Mouse (Mus musculus) layer of hippocampus, adult 9-11 months (tissue): ENCODE data around the gene Tcf12.

Source experiments
- DNase-seq: peaks from one replicate; pipeline ENCODE4 v3.0.0; 2022

Tcf12 gene

GRCm38 (mm10) chr9:71895931-71896724 lies 215.5 kb downstream of the Tcf12 start:
- peak; percentile 21 for DNase-seq

DNA sequence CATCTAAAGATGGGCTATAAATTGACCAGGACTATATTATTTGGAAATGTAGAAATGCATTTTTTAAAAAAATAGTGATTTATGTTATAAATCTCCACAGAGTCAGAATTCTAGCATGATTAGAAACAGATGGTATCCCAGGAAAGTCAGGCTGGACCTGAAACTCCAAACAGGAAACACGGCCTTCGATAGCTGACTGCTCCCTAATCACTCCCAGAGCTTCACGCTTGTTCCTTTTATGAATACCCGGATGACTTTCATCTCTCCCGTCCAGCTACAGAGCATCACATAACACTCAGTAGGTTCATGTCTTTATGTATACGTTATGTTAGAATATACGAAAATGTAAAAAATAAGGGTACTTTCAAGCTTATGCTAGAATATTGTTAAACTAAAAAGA lies 216.4 kb downstream of the Tcf12 start:
- no peak for DNase-seq

- no peak for DNase-seq
Measured at GRCm38 (mm10) chr9:71894943-71895286, 216.8 kb downstream of the Tcf12 start.

DNA sequence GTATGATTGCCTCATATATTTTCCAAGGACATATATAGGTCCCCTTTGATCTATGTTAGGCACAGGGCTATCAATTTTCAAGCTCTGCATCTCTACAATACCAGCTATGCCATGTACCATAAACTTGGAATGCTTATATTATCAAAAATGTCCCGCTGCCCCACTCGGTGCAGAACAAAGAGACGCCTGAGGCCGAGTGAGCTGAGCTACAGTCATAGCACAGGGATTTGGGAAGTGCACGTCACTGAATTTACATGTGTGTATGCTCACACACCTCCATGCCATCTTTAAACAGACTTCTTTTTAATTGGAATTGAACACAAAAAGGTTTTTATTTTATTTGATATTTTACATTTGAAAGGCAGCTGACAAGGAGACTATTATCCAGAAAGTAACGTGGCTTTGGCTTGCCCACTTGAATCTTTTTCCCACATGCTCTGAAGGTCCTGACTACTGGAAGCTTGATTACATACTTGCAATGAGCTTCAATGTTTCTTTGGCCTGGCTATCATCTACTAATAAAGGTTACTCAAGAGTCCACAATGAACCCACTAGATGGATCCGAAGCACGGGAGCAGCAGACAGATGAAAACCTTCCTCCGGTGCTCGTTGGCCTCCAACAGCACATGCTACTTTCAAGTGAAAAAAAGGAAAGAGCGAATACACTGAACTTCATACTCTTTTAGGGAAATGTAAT lies 217.3 kb downstream of the Tcf12 start:
- no peak for DNase-seq

DNA sequence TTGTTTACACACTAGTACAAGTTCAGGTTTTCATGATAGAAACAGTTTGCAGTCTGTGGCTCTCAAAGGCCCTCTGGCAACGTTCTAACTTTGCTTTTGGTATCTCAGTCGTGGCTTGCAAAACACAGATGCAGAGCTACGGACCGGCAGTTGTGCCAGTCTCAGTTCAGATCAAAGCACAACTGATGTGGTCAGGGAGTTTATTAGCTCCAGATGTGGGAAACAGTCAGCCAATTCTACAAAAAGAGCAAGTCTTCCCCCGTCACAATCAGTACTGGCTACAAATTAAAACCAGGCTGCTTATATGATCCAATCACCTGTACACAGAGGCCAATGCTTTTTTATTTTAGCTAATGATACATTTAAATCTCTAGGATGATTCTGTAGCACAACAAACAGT lies 223.2 kb downstream of the Tcf12 start:
- DNase-seq, result peak; percentile 9

DNA sequence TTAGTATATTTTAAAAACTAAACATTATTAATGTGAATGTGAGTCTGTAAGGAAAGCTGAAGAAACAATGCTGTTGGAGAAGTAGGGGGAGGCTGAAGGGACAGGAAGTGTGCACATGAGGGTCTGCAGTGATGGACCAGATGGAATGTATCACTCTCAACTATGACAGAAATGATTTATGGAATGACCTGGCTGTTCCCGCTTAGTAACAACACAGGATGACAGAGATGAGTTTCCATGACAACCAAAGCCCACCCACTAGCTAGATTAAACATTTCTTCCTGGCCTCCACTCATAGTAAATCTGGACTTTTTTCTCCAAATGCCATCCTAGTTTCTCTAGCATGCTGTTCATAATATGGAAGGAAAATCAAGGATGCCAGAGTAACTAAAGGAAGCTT lies 231.0 kb downstream of the Tcf12 start:
- DNase-seq, result no peak

- DNase-seq, result no peak
Measured at GRCm38 (mm10) chr9:71879972-71880371, 231.7 kb downstream of the Tcf12 start.

DNA sequence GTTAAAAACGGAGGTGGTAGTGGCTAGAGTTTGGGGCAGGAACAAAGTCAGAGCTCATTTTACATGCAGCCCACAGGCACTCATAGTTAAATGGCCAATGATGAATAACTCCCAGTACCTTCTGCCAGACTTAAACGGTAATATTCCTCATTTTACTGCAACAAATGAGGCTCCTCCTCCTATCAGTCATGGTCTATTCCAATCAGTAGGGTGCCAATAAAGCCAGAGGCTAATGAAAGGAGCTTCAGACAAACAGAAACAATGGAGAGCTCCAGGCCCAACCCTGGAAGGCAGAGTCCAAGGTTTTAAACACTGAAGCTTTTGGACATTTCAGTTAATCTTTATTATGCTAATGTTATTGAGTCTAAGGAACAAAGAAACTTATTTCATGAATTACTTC lies 232.3 kb downstream of the Tcf12 start:
- no peak for DNase-seq

- no peak for DNase-seq
Measured at GRCm38 (mm10) chr9:71877867-71878266, 233.8 kb downstream of the Tcf12 start.

- no peak for DNase-seq
Measured at GRCm38 (mm10) chr9:71874761-71875160, 236.9 kb downstream of the Tcf12 start.

- DNase-seq, result no peak
Measured at GRCm38 (mm10) chr9:71874035-71874572, 237.6 kb downstream of the Tcf12 start.

GRCm38 (mm10) chr9:71863338-71863737 lies 248.3 kb downstream of the Tcf12 start:
- no peak for DNase-seq

- no peak for DNase-seq
Measured at GRCm38 (mm10) chr9:71861629-71862028, 250.0 kb downstream of the Tcf12 start.

DNA sequence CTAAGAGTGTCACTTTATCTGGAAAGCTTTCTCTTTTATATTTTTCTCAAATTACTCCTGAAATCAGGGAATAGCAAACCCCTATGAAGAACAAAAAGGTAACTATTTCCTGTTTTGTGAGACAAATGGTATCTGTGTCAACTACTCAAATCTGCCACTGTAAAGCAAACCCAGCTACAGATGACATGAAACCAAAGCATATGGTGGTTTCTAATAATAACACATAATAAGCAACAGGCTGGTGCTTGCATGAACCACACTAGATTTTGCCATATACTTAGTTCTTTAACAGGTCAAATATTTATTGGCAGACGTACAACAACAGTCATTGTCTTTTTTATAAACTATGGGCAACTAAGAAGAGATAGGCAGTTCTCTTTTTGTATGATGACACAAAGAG lies 253.7 kb downstream of the Tcf12 start:
- no peak for DNase-seq

DNA sequence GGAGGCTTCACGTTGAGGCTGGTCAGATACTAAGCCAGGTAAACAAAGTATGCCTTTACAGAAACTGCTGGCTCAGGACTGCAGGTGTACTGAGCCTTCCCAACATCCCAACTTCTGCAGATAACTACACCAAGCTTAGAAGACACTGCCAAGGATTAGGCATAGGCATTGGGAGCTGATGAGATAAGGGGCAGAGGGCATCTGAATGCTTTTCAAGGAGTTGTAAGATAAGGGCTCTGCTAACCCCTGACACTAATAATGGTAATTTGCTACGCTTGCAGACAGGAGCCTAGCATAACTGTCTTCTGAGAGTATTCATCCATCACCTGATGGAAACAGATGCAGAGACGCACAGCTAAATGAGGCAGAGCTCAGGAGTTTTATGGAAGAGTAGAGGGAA lies 257.8 kb downstream of the Tcf12 start:
- no peak for DNase-seq

DNA sequence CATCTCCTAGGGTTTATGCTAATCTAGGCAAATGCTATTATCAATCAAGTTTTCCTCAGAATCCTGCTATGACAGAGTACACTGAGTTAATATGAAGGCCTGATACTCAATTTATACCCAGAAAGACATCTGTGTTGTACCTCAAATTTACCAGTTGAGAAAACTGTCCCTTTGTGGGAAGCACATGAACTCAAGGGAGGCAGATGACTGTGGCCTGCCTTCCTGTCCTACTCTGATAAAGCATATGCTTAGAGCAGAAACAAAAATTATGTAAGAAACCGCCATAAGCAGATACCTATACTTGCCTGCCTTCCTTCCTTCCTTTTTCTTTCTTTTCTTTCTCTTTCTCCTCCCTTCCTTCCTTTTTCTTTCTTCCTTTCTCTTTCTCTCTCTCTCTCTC lies 261.4 kb downstream of the Tcf12 start:
- no peak for DNase-seq

- DNase-seq, result no peak
Measured at GRCm38 (mm10) chr9:71848392-71848791, 263.3 kb downstream of the Tcf12 start.

DNA sequence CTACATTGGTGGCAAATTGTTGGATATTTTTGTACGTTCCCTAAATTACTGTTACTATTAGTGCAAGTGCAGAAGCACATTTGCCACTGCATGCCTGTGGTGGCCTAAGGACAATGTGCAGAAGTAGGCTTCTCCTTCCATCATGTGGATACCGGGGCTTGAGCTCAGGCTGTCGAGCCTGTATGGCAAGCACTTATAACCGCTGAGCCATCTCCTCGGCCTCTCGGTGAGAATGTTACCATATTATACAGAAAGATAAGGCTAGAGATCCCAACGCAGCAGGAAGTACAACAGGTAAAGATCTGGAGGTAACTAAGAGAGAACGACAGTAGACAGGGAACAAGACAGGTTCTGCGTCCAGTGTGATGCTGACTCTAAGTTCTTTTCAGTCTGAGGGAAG lies 263.8 kb downstream of the Tcf12 start:
- DNase-seq, result no peak

- DNase-seq, result no peak
Measured at GRCm38 (mm10) chr9:71841850-71842249, 269.8 kb downstream of the Tcf12 start.

DNA sequence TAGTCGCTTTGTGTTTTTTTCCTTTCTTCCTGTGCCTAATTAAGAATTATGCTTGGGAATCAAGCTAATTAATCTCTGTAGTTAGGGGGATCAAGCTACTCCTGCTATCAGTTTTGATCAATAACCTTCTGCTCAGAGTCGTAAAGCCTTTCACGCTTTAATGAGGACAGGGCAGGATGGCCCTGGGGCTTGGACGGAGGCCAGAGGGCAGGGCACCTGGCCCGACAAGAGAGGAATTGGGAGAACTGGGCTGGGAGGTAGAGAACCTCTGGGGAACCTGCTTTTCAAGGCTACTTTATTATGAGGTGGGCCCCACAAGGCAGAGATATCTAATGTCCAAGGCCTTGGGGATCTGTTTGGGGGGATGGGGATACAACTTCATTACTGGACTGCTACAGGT lies 274.3 kb downstream of the Tcf12 start:
- DNase-seq, result no peak

GRCm38 (mm10) chr9:71836366-71836765 lies 275.3 kb downstream of the Tcf12 start:
- DNase-seq, result no peak

- no peak for DNase-seq
Measured at GRCm38 (mm10) chr9:71835203-71835815, 276.4 kb downstream of the Tcf12 start.

- no peak for DNase-seq
Measured at GRCm38 (mm10) chr9:71834707-71835106, 277.0 kb downstream of the Tcf12 start.
